Mouse (Mus musculus) erythroblast, adult 5-6 weeks (primary cell): Measurements from ENCODE around the gene Ggn. TPM values are rescaled to one million over a fixed set of nuclear protein-coding genes. Genes with fewer than 3 reads are reported as not detected.
"Not testable (repeated sequence)": the region's sequence is repeated elsewhere in the genome, so short reads cannot be mapped to it uniquely, and the experiment has no call there.

ENCODE experiments used
- ATAC-seq: replicated peaks from 2 replicates; pipeline ENCODE4 v1.8.0; 2016; ENCODE audit warnings: moderate number of reproducible peaks, mild to moderate bottlenecking, moderate TSS enrichment, inconsistent platforms; ENCODE audit not compliant: poor library complexity, low FRiP score, severe bottlenecking
- total RNA-seq, 2 experiments: library from RNA; stranded (forward) in 1 of 2; stranded (reverse) in 1 of 2; fragments of 150-400 nt in 1 of 2; fragments of 200-764, 138-1000 nt in 1 of 2; gene quantifications; 2 replicates each; pipeline versions ENCODE4 v1.2.3 to v1.2.4; 2015 to 2017; ENCODE audit warnings: low replicate concordance in 2 of 2

The Ggn gene
- total RNA-seq, 2 experiments from 2014 or later = not detected

- ATAC-seq = no peak
Measured at GRCm38 (mm10) chr7:29202577-29202976, 32.6 kb downstream of the Ggn start.

GRCm38 (mm10) chr7:29211013-29211412 is 41.0 kb downstream of the Ggn start:
- peak; percentile 41; the same call in 1 of the 2 replicates for ATAC-seq

GRCm38 (mm10) chr7:29211415-29212198 is 41.6 kb downstream of the Ggn start:
- peak; percentile 54 for ATAC-seq

GRCm38 (mm10) chr7:29212199-29212765 is 42.3 kb downstream of the Ggn start:
- ATAC-seq = no peak

- not testable (repeated sequence) for ATAC-seq
Measured at GRCm38 (mm10) chr7:29212775-29213560, 43.0 kb downstream of the Ggn start.

- ATAC-seq = 0 out of 2 replicates have a peak, but pooled peaks have one; percentile 28
Measured at GRCm38 (mm10) chr7:29213675-29214082, 43.7 kb downstream of the Ggn start, which contains the start of gene Catsperg1. TSS of gene Catsperg1 (minus strand) at chr7:29214035.

- ATAC-seq = no peak
Measured at GRCm38 (mm10) chr7:29214236-29214635, 44.2 kb downstream of the Ggn start.

- ATAC-seq = no peak
Measured at GRCm38 (mm10) chr7:29214846-29215245, 44.8 kb downstream of the Ggn start.

Other genes with a start within 250 kb of the Ggn start
- 42.0 and 55.3 TPM in 2 replicates for gene Actn4, start 207.9 kb upstream of the Ggn start, total RNA-seq (2015; ENCODE audit: low replicate concordance)
- 45.1 and 45.4 TPM in 2 replicates for gene Actn4, start 207.9 kb upstream of the Ggn start, total RNA-seq (2017; ENCODE audit: low replicate concordance)
- 50.7 and 81.1 TPM in 2 replicates for gene Eif3k, start 188.3 kb upstream of the Ggn start, total RNA-seq (2015; ENCODE audit: low replicate concordance)
- 115 and 133 TPM in 2 replicates for gene Eif3k, start 188.3 kb upstream of the Ggn start, total RNA-seq (2017; ENCODE audit: low replicate concordance)
- gene Map4k1, start 188.2 kb upstream of the Ggn start, total RNA-seq (2015; ENCODE audit: low replicate concordance) = 5.6 and 6.7 TPM in 2 replicates
- 11.3 and 11.8 TPM in 2 replicates for gene Map4k1, start 188.2 kb upstream of the Ggn start, total RNA-seq (2017; ENCODE audit: low replicate concordance)
- gene Ryr1, start 45.0 kb upstream of the Ggn start, total RNA-seq (2015; ENCODE audit: low replicate concordance) = 0.21 TPM in 1 of 2 replicates, not detected in the other
- gene Ryr1, start 45.0 kb upstream of the Ggn start, total RNA-seq (2017; ENCODE audit: low replicate concordance) = under 0.01 TPM in 1 of 2 replicates, not detected in the other
- 3.5 and 23.4 TPM in 2 replicates for gene Rasgrp4, start 35.4 kb upstream of the Ggn start, total RNA-seq (2015; ENCODE audit: low replicate concordance)
- 4.7 and 5.5 TPM in 2 replicates for gene Rasgrp4, start 35.4 kb upstream of the Ggn start, total RNA-seq (2017; ENCODE audit: low replicate concordance)
- 2.1 and 4.6 TPM in 2 replicates for gene Fam98c, start 14.0 kb upstream of the Ggn start, total RNA-seq (2015; ENCODE audit: low replicate concordance)
- 1.5 and 2.7 TPM in 2 replicates for gene Fam98c, start 14.0 kb upstream of the Ggn start, total RNA-seq (2017; ENCODE audit: low replicate concordance)
- gene Spred3, start 201 bp downstream of the Ggn start, total RNA-seq (2015; ENCODE audit: low replicate concordance) = 0.77 and 0.84 TPM in 2 replicates
- 0.84 and 0.85 TPM in 2 replicates for gene Spred3, start 201 bp downstream of the Ggn start, total RNA-seq (2017; ENCODE audit: low replicate concordance)
- gene Psmd8, start 10.5 kb downstream of the Ggn start, total RNA-seq (2015; ENCODE audit: low replicate concordance) = 37.1 and 71.3 TPM in 2 replicates
- gene Psmd8, start 10.5 kb downstream of the Ggn start, total RNA-seq (2017; ENCODE audit: low replicate concordance) = 50.2 and 52.3 TPM in 2 replicates
- gene Catsperg1, start 43.8 kb downstream of the Ggn start, total RNA-seq (2015; ENCODE audit: low replicate concordance) = not detected in 2 replicates
- 0.70 TPM in 1 of 2 replicates, not detected in the other for gene Catsperg1, start 43.8 kb downstream of the Ggn start, total RNA-seq (2017; ENCODE audit: low replicate concordance)
- 0.38 and 1.7 TPM in 2 replicates for gene Kcnk6, start 62.3 kb downstream of the Ggn start, total RNA-seq (2015; ENCODE audit: low replicate concordance)
- 2.9 and 4.2 TPM in 2 replicates for gene Kcnk6, start 62.3 kb downstream of the Ggn start, total RNA-seq (2017; ENCODE audit: low replicate concordance)
- gene Yif1b, start 68.1 kb downstream of the Ggn start, total RNA-seq (2015; ENCODE audit: low replicate concordance) = 8.5 and 11.5 TPM in 2 replicates
- 7.0 and 7.2 TPM in 2 replicates for gene Yif1b, start 68.1 kb downstream of the Ggn start, total RNA-seq (2017; ENCODE audit: low replicate concordance)
- not detected in 2 replicates for gene 2200002D01Rik, start 78.3 kb downstream of the Ggn start, total RNA-seq (2015; ENCODE audit: low replicate concordance)
- gene 2200002D01Rik, start 78.3 kb downstream of the Ggn start, total RNA-seq (2017; ENCODE audit: low replicate concordance) = 2.5 TPM in 1 of 2 replicates, not detected in the other
- 15.5 and 18.8 TPM in 2 replicates for gene Spint2, start 111.7 kb downstream of the Ggn start, total RNA-seq (2015; ENCODE audit: low replicate concordance)
- gene Spint2, start 111.7 kb downstream of the Ggn start, total RNA-seq (2017; ENCODE audit: low replicate concordance) = 6.8 and 7.6 TPM in 2 replicates
- not detected in 2 replicates for gene Ppp1r14a, start 119.1 kb downstream of the Ggn start, total RNA-seq (2015; ENCODE audit: low replicate concordance)
- gene Ppp1r14a, start 119.1 kb downstream of the Ggn start, total RNA-seq (2017; ENCODE audit: low replicate concordance) = not detected in 2 replicates
- not detected in 2 replicates for gene Dpf1, start 133.7 kb downstream of the Ggn start, total RNA-seq (2015; ENCODE audit: low replicate concordance)
- gene Dpf1, start 133.7 kb downstream of the Ggn start, total RNA-seq (2017; ENCODE audit: low replicate concordance) = not detected in 2 replicates